Mouse (Mus musculus) ES-E14 (cell line): ENCODE measurements around the gene Pkhd1. TPM values are rescaled to one million over a fixed set of nuclear protein-coding genes. Genes with fewer than 3 reads are reported as not detected.
A peak's percentile ranks its signal among the peaks of the same experiment; 100 is the strongest.
"Not testable (repeated sequence)": the region's sequence is repeated elsewhere in the genome, so short reads cannot be mapped to it uniquely, and the experiment has no call there.

Source experiments
- DNase-seq: peaks from one replicate; pipeline ENCODE4 v3.0.0-alpha.2; 2013; ENCODE audit warnings: low read depth, low spot score
- H3K27ac ChIP-seq: 2 replicates; pipeline ENCODE4 v1.5.1; 2012; ENCODE audit warnings: low read depth, mild to moderate bottlenecking, low read length, moderate library complexity, mixed read lengths; ENCODE audit not compliant: poor library complexity, insufficient read depth, severe bottlenecking
- H3K36me3 ChIP-seq: 2 replicates; pipeline ENCODE4 v1.6.1; 2012; ENCODE audit warnings: mild to moderate bottlenecking, low read length, moderate library complexity, mixed read lengths; ENCODE audit not compliant: control insufficient read depth, poor library complexity, insufficient read depth, severe bottlenecking
- H3K4me1 ChIP-seq, 2 experiments: fragments of 150-350 bp in 1 of 2; sonication (generic) in 1 of 2; 2 replicates each; pipeline ENCODE4 v1.6.1; 2012; ENCODE audit warnings: low read length in 2 of 2, mild to moderate bottlenecking in 1 of 2, mixed read lengths in 1 of 2; ENCODE audit not compliant: control insufficient read depth in 2 of 2, insufficient read depth in 2 of 2, poor library complexity in 1 of 2
- H3K4me3 ChIP-seq, 2 experiments: fragments of 150-350 bp in 1 of 2; sonication (generic) in 1 of 2; 2 replicates each; pipeline ENCODE4 v1.5.1; 2012; ENCODE audit warnings: low read length in 2 of 2, low read depth in 1 of 2, mild to moderate bottlenecking in 1 of 2, mixed read lengths in 1 of 2; ENCODE audit not compliant: insufficient read depth in 1 of 2, poor library complexity in 1 of 2, severe bottlenecking in 1 of 2
- H3K9ac ChIP-seq: 2 replicates; pipeline ENCODE4 v1.6.1; 2012; ENCODE audit warnings: low read depth, mild to moderate bottlenecking, low read length, mixed read lengths; ENCODE audit not compliant: poor library complexity, insufficient read depth, severe bottlenecking
- H3K9me3 ChIP-seq: fragments of 150-350 bp; sonication (generic); 2 replicates; pipeline ENCODE4 v1.6.1; 2012; ENCODE audit warnings: low read depth, mild to moderate bottlenecking, low read length; ENCODE audit not compliant: control insufficient read depth, insufficient read depth
- CHD2 ChIP-seq: IDR thresholded peaks from 2 replicates; pipeline ENCODE4 v1.6.1; 2014; ENCODE audit warnings: mild to moderate bottlenecking, low read depth, low read length, inconsistent platforms
- HCFC1 ChIP-seq: IDR thresholded peaks from 2 replicates; pipeline ENCODE4 v1.6.1; 2012; ENCODE audit warnings: low read length, inconsistent platforms, borderline replicate concordance; ENCODE audit not compliant: insufficient read depth
- MAFK ChIP-seq: IDR thresholded peaks from 2 replicates; pipeline ENCODE4 v1.6.1; 2014; ENCODE audit warnings: mild to moderate bottlenecking, low read depth, low read length, inconsistent platforms; ENCODE audit not compliant: insufficient read depth
- ZC3H11A ChIP-seq: IDR thresholded peaks from 2 replicates; pipeline ENCODE4 v1.6.1; 2012; ENCODE audit warnings: low read depth, mild to moderate bottlenecking, inconsistent platforms, low read length, borderline replicate concordance
- ZNF384 ChIP-seq: IDR thresholded peaks from 2 replicates; pipeline ENCODE4 v1.6.1; 2012; ENCODE audit warnings: low read depth, low read length, inconsistent platforms
- in situ Hi-C, 2 experiments: fragments of 600-800 bp; cut with MboI; formaldehyde crosslinking; loops; one replicate each; pipeline ENCODE4 v1.15.1; 2025; ENCODE audit warnings: low sequenced_read_pairs in 2 of 2, inconsistent platforms in 1 of 2; ENCODE audit not compliant: unreplicated experiment in 2 of 2
- total RNA-seq: library from RNA; depleted of rRNA; stranded (reverse); fragments of 300-350 nt; gene quantifications from 2 replicates; pipeline ENCODE4 v1.2.3, GENCODE M21; 2012

Pkhd1 gene
- total RNA-seq, 1 experiment = 2.0 TPM

DNA sequence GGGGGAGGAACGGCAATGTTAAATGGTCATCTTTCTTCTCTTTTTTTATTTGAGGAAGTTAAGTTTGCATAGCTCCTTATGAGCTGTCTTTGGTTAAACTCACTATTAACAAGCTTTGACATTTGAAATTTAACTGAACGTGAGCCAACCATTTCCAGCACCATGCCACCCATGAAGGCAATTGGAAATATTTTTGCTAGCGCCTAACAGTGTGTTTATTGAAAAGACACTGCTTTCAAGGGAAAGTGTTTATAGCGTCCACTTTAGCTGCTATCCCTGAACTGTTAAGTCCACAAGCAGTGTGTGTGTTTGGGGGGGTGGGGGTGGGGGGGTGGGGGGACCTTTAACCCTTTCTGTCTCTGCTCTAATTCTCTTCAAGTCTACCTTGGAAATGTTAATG is 151.4 kb downstream of the Pkhd1 start:
- Histone ChIP-seq H3K36me3 (no peaks in the 10 kb centered on the region), H3K27ac (no peak overlapping the region), H3K4me3 (no peak overlapping the region), H3K4me1 (no peaks in the 10 kb centered on the region), H3K9ac (no peak overlapping the region), H3K9me3 (no peaks in the 10 kb centered on the region)
- TF ChIP-seq ZC3H11A (no peak), ZNF384 (no peak), CHD2 (no peak), HCFC1 (no peak), MAFK (no peak)
- in situ Hi-C loops = no loop called here
- no peak for DNase-seq

DNA sequence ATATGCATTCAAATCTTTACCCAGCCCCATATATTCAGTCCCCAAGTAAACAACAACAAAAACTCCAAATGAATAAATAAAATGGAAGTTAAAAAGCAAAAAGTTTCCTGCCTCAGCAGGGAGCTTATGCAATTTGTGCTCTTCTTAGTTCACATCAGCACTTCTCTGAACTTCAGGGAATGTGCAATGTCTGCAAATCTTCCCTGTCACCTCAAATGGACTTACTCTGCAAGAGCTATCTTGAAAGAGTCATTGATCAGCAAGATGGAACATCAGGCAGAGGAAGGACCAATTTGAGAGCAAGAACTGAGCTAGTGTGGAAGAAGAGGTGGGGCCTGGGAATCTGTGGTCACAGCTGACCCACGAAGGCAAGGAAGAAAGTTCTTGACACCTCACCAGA is 163.2 kb downstream of the Pkhd1 start:
- Histone ChIP-seq H3K4me1 (no peaks in the 10 kb centered on the region), H3K4me3 (no peak overlapping the region), H3K27ac (no peak overlapping the region), H3K9me3 (no peaks in the 10 kb centered on the region), H3K9ac (no peak overlapping the region), H3K36me3 (no peaks in the 10 kb centered on the region)
- in situ Hi-C loops = no loop called here
- DNase-seq = no peak
- no peak for TF ChIP-seq ZC3H11A
- TF ChIP-seq HCFC1 = no peak
- TF ChIP-seq MAFK = no peak

DNA sequence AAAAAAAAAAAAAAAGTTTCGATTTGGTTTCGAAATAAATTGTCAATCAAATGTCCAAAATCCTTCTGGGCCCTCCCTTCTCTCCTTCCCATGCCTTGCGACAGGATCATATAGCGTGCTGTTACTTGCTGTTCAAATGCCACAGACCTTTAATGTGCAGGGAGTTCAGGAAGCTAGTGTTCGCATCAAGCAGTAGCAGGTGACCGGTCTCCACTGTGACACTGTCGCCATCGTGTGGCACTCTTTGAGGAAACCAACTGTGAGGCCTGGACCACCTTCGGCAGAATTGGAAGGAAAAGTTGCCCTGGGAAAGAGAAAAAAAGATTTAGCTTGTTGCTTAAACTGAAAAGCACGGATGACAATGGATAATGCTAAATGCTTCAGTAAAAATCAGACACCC is 167.8 kb downstream of the Pkhd1 start:
- H3K36me3 ChIP-seq = no peaks in the 10 kb centered on the region
- H3K9ac ChIP-seq = no peak overlapping the region
- no peaks in the 10 kb centered on the region for H3K9me3 ChIP-seq
- H3K27ac ChIP-seq = no peak overlapping the region
- no peaks in the 10 kb centered on the region for H3K4me1 ChIP-seq
- in situ Hi-C loops = no loop called here
- no peak for TF ChIP-seq HCFC1
- no peak for TF ChIP-seq ZC3H11A
- peak; percentile 16 for DNase-seq
- H3K4me3 ChIP-seq = no peak overlapping the region

DNA sequence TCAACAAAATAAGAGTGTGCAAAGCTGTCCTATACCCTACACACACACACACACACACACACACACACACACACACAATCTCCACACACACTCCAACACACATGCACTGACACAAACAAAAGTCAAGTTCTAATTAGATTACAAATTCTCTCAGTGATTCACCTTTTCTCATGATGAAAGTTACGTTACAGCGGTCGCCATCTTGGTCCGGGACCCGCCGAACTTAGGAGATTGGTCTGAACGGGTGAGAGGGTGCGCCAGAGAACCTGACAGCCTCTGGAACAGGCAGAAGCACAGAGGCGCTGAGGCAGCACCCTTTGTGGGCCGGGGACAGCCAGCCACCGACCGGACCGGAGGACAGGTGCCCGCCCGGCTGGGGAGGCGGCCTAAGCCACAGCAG is 185.8 kb downstream of the Pkhd1 start:
- peak; percentile 58 for DNase-seq
- Histone ChIP-seq H3K27ac (0 out of 2 replicates have a peak overlapping the region, but pooled peaks have one; percentile 50), H3K4me3 (peak overlapping the region; percentile 37 to 59), H3K9ac (peak overlapping the region; percentile 63)
- in situ Hi-C loops, H3K4me1 ChIP-seq, H3K36me3 ChIP-seq, H3K9me3 ChIP-seq: not testable (repeated sequence)

DNA sequence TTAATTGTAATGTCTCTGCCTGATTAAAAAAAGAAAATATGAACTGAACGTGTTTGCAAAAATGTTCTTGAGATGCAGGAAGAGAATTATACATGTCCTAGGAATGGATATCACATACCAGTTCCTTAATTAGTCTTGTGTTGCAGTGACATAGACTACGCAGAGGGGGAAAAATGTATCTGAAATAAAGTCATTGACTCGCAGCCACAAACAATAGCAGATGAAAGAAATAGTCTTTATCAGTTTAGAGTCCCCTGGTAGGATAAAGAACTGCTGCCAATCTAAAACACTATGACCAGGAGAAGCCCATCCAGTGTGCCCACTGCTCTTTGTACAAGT is 188.8 kb downstream of the Pkhd1 start:
- TF ChIP-seq MAFK (no peak), HCFC1 (no peak), ZC3H11A (no peak), CHD2 (no peak), ZNF384 (no peak)
- Histone ChIP-seq H3K9ac (no peak overlapping the region), H3K27ac (no peak overlapping the region), H3K4me1 (no peaks in the 10 kb centered on the region), H3K4me3 (no peak overlapping the region), H3K36me3 (no peaks in the 10 kb centered on the region), H3K9me3 (no peaks in the 10 kb centered on the region)
- in situ Hi-C loops = no loop called here
- DNase-seq = no peak
